Mouse (Mus musculus): ENCODE data around the gene Tenm4.

The Tenm4 gene

DNA sequence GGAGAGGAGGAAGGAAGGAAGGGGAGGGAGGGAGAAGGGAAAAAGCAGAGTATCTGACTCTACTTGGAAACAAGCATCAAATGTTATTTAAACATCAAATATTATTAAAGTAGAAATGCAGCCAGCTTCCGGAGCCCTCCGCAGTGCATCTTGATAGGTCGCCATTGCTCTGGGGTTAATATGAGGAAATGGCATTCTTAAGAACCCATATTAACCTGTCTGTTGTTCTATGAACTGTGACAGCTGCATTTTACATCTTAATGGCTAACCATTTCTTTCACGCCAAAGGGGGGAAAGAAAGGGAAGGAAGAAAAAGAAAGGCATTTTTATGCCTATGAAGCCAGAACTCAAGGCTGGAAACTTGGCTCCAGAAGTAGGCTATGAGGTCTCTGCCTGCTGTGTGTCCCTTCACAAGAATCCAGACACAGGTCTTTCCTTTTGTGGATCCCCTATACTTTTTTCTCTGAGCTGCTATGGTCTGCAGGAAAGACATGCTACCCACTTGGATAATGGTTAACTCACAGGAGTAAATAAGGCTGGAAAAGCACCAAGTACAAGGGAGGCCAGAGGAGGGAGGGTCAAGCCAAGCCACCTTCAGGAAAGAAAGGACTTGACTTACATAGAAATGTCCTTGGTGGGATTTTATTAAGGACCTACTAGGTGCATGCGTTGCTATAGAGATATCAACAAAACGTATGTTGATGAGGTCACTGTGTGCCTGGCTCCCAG is 318.5 kb downstream of the Tenm4 start:
- no peak for DNase-seq

- DNase-seq: no peak
Measured at GRCm38 (mm10) chr7:96491896-96492295, 320.9 kb downstream of the Tenm4 start.

- DNase-seq: no peak
Measured at GRCm38 (mm10) chr7:96492696-96493095, 321.6 kb downstream of the Tenm4 start.

- DNase-seq: peak; percentile 67
Measured at GRCm38 (mm10) chr7:96494057-96494456, 323.0 kb downstream of the Tenm4 start.

GRCm38 (mm10) chr7:96500108-96500507 is 329.1 kb downstream of the Tenm4 start:
- no peak for DNase-seq

- peak; percentile 59 for DNase-seq
Measured at GRCm38 (mm10) chr7:96500797-96501196, 329.8 kb downstream of the Tenm4 start.

GRCm38 (mm10) chr7:96502321-96502973 is 331.4 kb downstream of the Tenm4 start:
- no peak for DNase-seq

DNA sequence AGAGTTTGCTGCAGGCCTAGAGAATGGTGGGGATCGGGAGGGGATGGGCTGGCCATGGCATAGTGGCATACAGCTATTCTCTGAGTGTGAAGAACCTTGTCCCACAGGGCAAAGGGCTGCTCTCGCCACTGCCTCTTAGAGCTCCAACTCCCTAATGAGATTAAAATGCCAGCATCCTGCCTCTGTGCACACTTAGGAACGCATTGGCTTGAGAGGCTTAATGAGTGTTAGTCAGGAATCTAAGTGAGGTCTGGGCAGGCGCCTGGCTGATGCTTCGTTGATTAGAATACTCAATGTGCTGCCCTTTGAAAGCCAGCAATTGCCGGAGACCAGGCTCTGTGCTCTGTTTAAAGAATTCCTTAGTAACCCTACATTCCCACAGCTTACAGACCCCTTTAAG is 334.5 kb downstream of the Tenm4 start:
- DNase-seq: no peak

DNA sequence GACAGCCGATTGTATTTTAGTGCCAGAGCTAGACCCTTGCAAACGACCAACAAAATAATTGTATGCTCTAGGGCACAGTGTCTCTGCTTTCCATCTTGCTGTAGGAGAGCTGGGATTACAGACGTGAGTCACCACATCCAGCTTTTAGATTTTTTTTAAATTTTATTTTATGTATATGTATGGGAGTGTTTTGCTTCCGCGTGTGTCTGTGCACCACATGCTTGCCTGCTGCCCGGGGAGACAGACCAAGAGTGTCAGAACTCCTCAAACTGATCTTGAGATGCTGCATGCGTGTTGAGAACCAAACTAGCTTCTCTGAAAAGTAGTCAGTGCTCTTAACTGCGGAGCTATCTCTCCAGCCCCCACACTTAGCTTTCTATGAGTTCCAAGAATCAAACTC is 336.0 kb downstream of the Tenm4 start:
- no peak for DNase-seq

- no peak for DNase-seq
Measured at GRCm38 (mm10) chr7:96510396-96510795, 339.4 kb downstream of the Tenm4 start.

GRCm38 (mm10) chr7:96511018-96511609 is 340.1 kb downstream of the Tenm4 start:
- DNase-seq: no peak

GRCm38 (mm10) chr7:96511953-96512511 is 341.0 kb downstream of the Tenm4 start:
- no peak for DNase-seq

DNA sequence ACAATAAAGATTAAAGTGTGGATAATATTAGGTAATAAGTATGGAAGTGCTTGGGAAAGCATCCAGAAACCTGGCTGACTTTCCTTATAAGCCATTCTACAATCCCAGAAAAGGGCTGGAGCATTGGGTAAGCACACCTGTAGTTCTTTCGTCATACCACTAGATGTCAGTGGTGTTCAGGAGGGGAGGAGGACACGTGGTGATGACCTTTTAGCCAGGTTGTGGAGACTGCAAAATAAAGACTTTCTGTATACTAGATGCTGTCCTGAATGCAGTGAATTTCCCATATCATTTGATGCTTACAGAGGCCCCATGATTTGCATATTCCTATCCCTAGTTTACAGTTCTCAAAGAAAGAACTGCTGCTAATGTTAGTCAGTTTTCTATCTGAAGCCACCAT is 348.2 kb downstream of the Tenm4 start:
- DNase-seq: no peak

DNA sequence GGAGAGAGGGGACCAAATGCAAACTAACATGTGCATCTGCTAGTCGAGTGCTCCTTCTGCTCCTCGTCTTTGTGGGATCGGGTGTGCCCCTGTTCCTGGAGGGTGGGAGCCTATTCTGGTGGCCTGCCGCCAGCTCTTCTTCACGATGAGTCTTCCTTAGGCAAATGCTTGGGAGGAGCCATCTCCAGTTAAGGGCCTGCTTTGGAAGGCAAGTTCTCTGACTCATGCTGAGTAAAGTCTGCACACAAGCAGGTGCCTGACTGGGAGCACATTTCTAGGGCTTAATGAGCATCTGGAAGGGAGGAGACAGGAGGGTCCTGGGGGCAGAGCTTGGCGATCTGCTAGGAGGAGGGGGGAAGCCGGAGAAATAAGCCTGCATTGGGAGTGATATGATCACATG is 350.9 kb downstream of the Tenm4 start:
- DNase-seq: peak; percentile 74

DNA sequence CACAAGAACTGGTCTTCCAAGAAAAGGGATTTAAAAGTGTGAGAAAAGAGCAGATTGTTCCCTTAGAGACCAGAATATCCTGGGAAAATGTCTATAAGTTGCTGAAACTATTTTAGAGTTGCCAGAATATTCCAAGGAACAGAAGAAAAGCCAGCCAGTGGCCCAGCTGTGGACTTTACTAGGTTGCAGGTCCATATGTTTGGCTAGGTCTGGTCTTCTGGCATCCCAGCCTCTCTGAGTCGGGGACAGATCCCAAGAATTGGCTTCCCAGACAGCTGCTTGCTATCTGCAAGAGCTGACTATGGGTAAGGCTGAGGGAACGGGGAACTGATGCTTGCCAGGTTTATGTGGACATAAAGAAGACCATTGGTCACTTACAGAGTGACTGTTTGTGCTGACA is 352.6 kb downstream of the Tenm4 start:
- peak; percentile 23 for DNase-seq

DNA sequence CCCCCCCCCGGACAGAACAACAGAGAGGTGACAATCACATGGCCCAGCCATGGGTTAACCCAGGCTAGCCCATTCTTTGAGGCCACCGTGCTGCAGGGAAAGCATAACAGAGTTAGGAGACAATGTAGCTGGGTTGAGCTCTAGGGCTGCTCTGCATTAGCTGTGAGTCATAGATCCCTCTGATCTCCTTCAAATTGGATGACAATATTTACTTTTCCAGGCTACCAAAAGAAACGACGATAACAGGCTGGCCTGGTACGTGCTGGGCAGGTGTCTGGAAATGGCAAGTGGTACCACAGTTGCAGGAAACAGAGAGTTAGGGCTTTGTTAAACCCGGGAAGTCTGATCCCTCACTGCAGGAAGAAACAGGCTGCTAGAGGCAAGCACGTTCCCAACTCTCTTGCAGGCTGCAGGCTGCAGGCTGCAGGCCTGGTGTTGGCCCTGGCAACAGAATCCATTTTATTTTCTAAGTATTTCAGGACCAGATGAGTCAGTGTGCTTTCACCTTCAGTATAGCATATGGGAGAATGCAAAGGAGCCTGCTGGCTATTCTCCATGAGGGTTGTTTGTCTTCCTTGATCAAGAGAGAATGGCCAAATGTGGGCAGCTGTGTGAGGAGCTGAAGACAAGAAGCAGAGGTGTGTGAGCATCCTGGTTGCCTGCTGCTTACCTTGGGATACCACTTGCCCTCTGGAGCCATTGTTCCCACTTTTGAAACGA is 353.6 kb downstream of the Tenm4 start:
- DNase-seq: peak; percentile 41

GRCm38 (mm10) chr7:96525344-96525743 is 354.3 kb downstream of the Tenm4 start:
- DNase-seq: no peak

GRCm38 (mm10) chr7:96530571-96531426 is 359.8 kb downstream of the Tenm4 start:
- no peak for DNase-seq

- DNase-seq: no peak
Measured at GRCm38 (mm10) chr7:96531954-96532737, 361.1 kb downstream of the Tenm4 start.

GRCm38 (mm10) chr7:96532804-96533400 is 361.9 kb downstream of the Tenm4 start:
- DNase-seq: no peak

GRCm38 (mm10) chr7:96536313-96536880 is 365.4 kb downstream of the Tenm4 start:
- no peak for DNase-seq

Measured in right cerebral cortex, adult 18-20 months (tissue).